Mouse (Mus musculus) liver, embryonic 11.5 days (tissue): Measurements from ENCODE around the gene Gm9803. TPM values are rescaled to one million over a fixed set of nuclear protein-coding genes. Genes with fewer than 3 reads are reported as not detected.
"Not testable (repeated sequence)": the region's sequence is repeated elsewhere in the genome, so short reads cannot be mapped to it uniquely, and the experiment has no call there.

ENCODE experiments used
- ATAC-seq: fragments of 200-750 bp; cut with Nextera tagmentation; replicated peaks from 2 replicates; pipeline ENCODE4 v1.8.0; 2017; ENCODE audit warnings: moderate number of reproducible peaks, mild to moderate bottlenecking, moderate TSS enrichment, moderate library complexity; ENCODE audit not compliant: low FRiP score
- DNase-seq: peaks from one replicate; pipeline ENCODE4 v3.0.0-alpha.2; 2017; ENCODE audit warnings: low spot score
- H3K27ac ChIP-seq: fragments of 300-500 bp; sonication (generic); 2 replicates; pipeline ENCODE4 v1.5.1; 2014; ENCODE audit warnings: mild to moderate bottlenecking, low read depth, low read length, control low read depth
- H3K27me3 ChIP-seq: fragments of 300-500 bp; sonication (generic); replicated peaks from 2 replicates; pipeline ENCODE4 v1.6.1; 2014; ENCODE audit warnings: low read length, mixed read lengths; ENCODE audit not compliant: control insufficient read depth, insufficient read depth
- H3K36me3 ChIP-seq: fragments of 300-500 bp; sonication (generic); 2 replicates; pipeline ENCODE4 v1.6.1; 2014; ENCODE audit warnings: mild to moderate bottlenecking, low read length, moderate library complexity, mixed read lengths; ENCODE audit not compliant: control insufficient read depth, insufficient read depth
- H3K4me1 ChIP-seq: fragments of 300-500 bp; sonication (generic); replicated peaks from 2 replicates; pipeline ENCODE4 v1.6.1; 2014; ENCODE audit warnings: low read length, mixed read lengths; ENCODE audit not compliant: control insufficient read depth, insufficient read depth
- H3K4me2 ChIP-seq: fragments of 300-500 bp; sonication (generic); 2 replicates; pipeline ENCODE4 v1.6.1; 2014; ENCODE audit warnings: mild to moderate bottlenecking, control low read depth, moderate library complexity
- H3K4me3 ChIP-seq: fragments of 300-500 bp; sonication (generic); 2 replicates; pipeline ENCODE4 v1.5.1; 2014; ENCODE audit warnings: low read depth, low read length, control low read depth
- H3K9ac ChIP-seq: fragments of 300-500 bp; sonication (generic); 2 replicates; pipeline ENCODE4 v1.6.1; 2014; ENCODE audit warnings: low read depth, low read length, control low read depth
- H3K9me3 ChIP-seq: fragments of 300-500 bp; sonication (generic); 2 replicates; pipeline ENCODE4 v1.6.1; 2016; ENCODE audit warnings: low read length, inconsistent platforms, mixed read lengths; ENCODE audit not compliant: control insufficient read depth
- WGBS: fragments of 180-500 bp; shearing (Covaris S2); extraction: QIAGEN DNeasy Blood & Tissue Kit; methylation state at CpG from one replicate; pipeline ENCODE4 v1.1.7; 2014; 5-methylcytosine and 5-hydroxymethylcytosine counted together
- polyA plus RNA-seq: library from polyadenylated mRNA; unstranded; fragments of >200 nt; fragmentation: Nextera tagmentation; extraction: Ambion mirVana; gene quantifications from 2 replicates; pipeline ENCODE4 v1.2.1, GENCODE M21; 2014

Gene Gm9803
- 10.3 and 11.6 TPM in 2 replicates for polyA plus RNA-seq

- H3K4me1 ChIP-seq, H3K9me3 ChIP-seq, ATAC-seq, H3K4me3 ChIP-seq, H3K4me2 ChIP-seq, H3K36me3 ChIP-seq, DNase-seq, H3K27me3 ChIP-seq, H3K27ac ChIP-seq, H3K9ac ChIP-seq: not testable (repeated sequence)
- 96% methylated on average over 10 of the region's 10 CpGs for WGBS
Observed at GRCm38 (mm10) chr10:43523931-43524330, at the start of gene Gm9803. Gene Gm9803 (plus strand): TSS chr10:43524084.

- WGBS = 31% methylated on average over 4 of the region's 4 CpGs
- Histone ChIP-seq H3K4me3 (no peak overlapping the region), H3K4me2 (no peak overlapping the region), H3K4me1 (peaks cover 11% of the 10 kb centered on the region), H3K36me3 (no peaks in the 10 kb centered on the region), H3K9me3 (no peaks in the 10 kb centered on the region), H3K9ac (no peak overlapping the region), H3K27ac (no peak overlapping the region), H3K27me3 (no peaks in the 10 kb centered on the region)
- ATAC-seq (no peak), DNase-seq (no peak)
Observed at GRCm38 (mm10) chr10:43475376-43475775, 48.5 kb upstream of the Gm9803 start.

GRCm38 (mm10) chr10:43477459-43477858 is 46.4 kb upstream of the Gm9803 start:
- Histone ChIP-seq H3K27me3 (no peaks in the 10 kb centered on the region), H3K27ac (peak overlapping the region; percentile 41; the same call in 1 of the 2 replicates), H3K36me3 (no peaks in the 10 kb centered on the region), H3K4me2 (peak overlapping the region; percentile 97), H3K9me3 (no peaks in the 10 kb centered on the region), H3K9ac (peak overlapping the region; percentile 93), H3K4me3 (peak overlapping the region; percentile 79), H3K4me1 (peaks cover 27% of the 10 kb centered on the region)
- DNase-seq (no peak), ATAC-seq (no peak)
- WGBS = 25% methylated on average over 9 of the region's 9 CpGs

- H3K36me3 ChIP-seq = no peaks in the 10 kb centered on the region
- no peaks in the 10 kb centered on the region for H3K27me3 ChIP-seq
- H3K27ac ChIP-seq = peak overlapping the region; percentile 96
- H3K4me2 ChIP-seq = peak overlapping the region; percentile 97
- H3K4me1 ChIP-seq = peaks cover 28% of the 10 kb centered on the region
- H3K9ac ChIP-seq = peak overlapping the region; percentile 93
- ATAC-seq = peak; percentile 40
- no peaks in the 10 kb centered on the region for H3K9me3 ChIP-seq
- peak; percentile 77 for DNase-seq
- 1% methylated on average over 42 of the region's 42 CpGs for WGBS
- H3K4me3 ChIP-seq = peak overlapping the region; percentile 79
Observed at GRCm38 (mm10) chr10:43477865-43478681, 45.8 kb upstream of the Gm9803 start.

GRCm38 (mm10) chr10:43478751-43479435 is 45.0 kb upstream of the Gm9803 start, which contains the start of gene Bend3:
Gene Bend3 (plus strand): TSS chr10:43478831.
- ATAC-seq (peak; percentile 32), DNase-seq (peak; percentile 69)
- Histone ChIP-seq H3K9me3 (no peaks in the 10 kb centered on the region), H3K4me3 (peak within 1 kb of the TSS; percentile 79), H3K4me1 (peaks cover 34% of the 10 kb centered on the region), H3K36me3 (no peaks in the 10 kb centered on the region), H3K9ac (peak within 1 kb of the TSS; percentile 93), H3K4me2 (peak within 1 kb of the TSS; percentile 97), H3K27ac (peak within 1 kb of the TSS; percentile 96), H3K27me3 (no peaks in the 10 kb centered on the region)
- WGBS = under 1% methylated on average over 83 of the region's 101 CpGs

GRCm38 (mm10) chr10:43479436-43480157 is 44.3 kb upstream of the Gm9803 start:
- Histone ChIP-seq H3K9ac (peak overlapping the region; percentile 93), H3K4me3 (peak overlapping the region; percentile 79), H3K27me3 (no peaks in the 10 kb centered on the region), H3K27ac (peak overlapping the region; percentile 96), H3K9me3 (no peaks in the 10 kb centered on the region), H3K36me3 (no peaks in the 10 kb centered on the region), H3K4me2 (peak overlapping the region; percentile 97), H3K4me1 (peaks cover 34% of the 10 kb centered on the region)
- WGBS = under 1% methylated on average over 74 of the region's 103 CpGs
- DNase-seq (peak; percentile 86), ATAC-seq (peak; percentile 87)

- no peaks in the 10 kb centered on the region for H3K9me3 ChIP-seq
- H3K27me3 ChIP-seq = no peaks in the 10 kb centered on the region
- no peaks in the 10 kb centered on the region for H3K36me3 ChIP-seq
- H3K4me3 ChIP-seq = peak overlapping the region; percentile 79
- peak overlapping the region; percentile 97 for H3K4me2 ChIP-seq
- WGBS = 8% methylated on average over 13 of the region's 13 CpGs
- H3K27ac ChIP-seq = peak overlapping the region; percentile 96
- H3K4me1 ChIP-seq = peaks cover 34% of the 10 kb centered on the region
- DNase-seq = no peak
- peak overlapping the region; percentile 93 for H3K9ac ChIP-seq
- no peak for ATAC-seq
Observed at GRCm38 (mm10) chr10:43480227-43480849, 43.5 kb upstream of the Gm9803 start.

GRCm38 (mm10) chr10:43481179-43481578 is 42.7 kb upstream of the Gm9803 start:
- 35% methylated on average over 4 of the region's 4 CpGs for WGBS
- Histone ChIP-seq H3K9me3 (no peaks in the 10 kb centered on the region), H3K27me3 (no peaks in the 10 kb centered on the region), H3K4me2 (peak overlapping the region; percentile 97), H3K4me3 (no peak overlapping the region), H3K27ac (peak overlapping the region; percentile 15), H3K9ac (peak overlapping the region; percentile 48), H3K4me1 (peaks cover 34% of the 10 kb centered on the region), H3K36me3 (no peaks in the 10 kb centered on the region)
- ATAC-seq (no peak), DNase-seq (no peak)
